Mouse (Mus musculus) gastrocnemius, postnatal 25 days (tissue): ENCODE results near the gene Selenon. TPM values are rescaled to one million over a fixed set of nuclear protein-coding genes. Genes with fewer than 3 reads are reported as not detected.

Experiments used
- DNase-seq: peaks from one replicate; pipeline ENCODE4 v3.0.0; 2022
- long read RNA-seq, 2 experiments: library from polyadenylated mRNA; stranded (forward); transcript quantifications; one replicate each; pipeline ENCODE4 v2.0.0; 2021
- total RNA-seq, 2 experiments: library from RNA; stranded (reverse); gene quantifications; 1 replicate in 1 of 2; 2 replicates in 1 of 2; pipeline ENCODE4 v1.2.3; 2021

Gene Selenon
- total RNA-seq = 1 to 10 TPM; 6.5 to 7.2 TPM
- long read RNA-seq, experiment 1, partial matches to known transcripts = 0 of 5 reads
- long read RNA-seq, experiment 1, other reads (novel, unspliced or antisense) = 4 of 5 reads
- long read RNA-seq, experiment 2, partial matches to known transcripts = 1 of 11 reads
- long read RNA-seq, experiment 2, other reads (novel, unspliced or antisense) = 6 of 11 reads

- DNase-seq = peak; percentile 79
Measured at GRCm38 (mm10) chr4:134551494-134552316, at the start of gene Selenon. Selenon (minus strand) TSS chr4:134552166.

- DNase-seq = no peak
Measured at GRCm38 (mm10) chr4:134601404-134601803, 49.4 kb upstream of the Selenon start.

GRCm38 (mm10) chr4:134600777-134601176, 48.8 kb upstream of the Selenon start:
- no peak for DNase-seq

- no peak for DNase-seq
Measured at GRCm38 (mm10) chr4:134600060-134600459, 48.1 kb upstream of the Selenon start.

- peak; percentile 77 for DNase-seq
Measured at GRCm38 (mm10) chr4:134596816-134597692, 45.1 kb upstream of the Selenon start.

- DNase-seq = no peak
Measured at GRCm38 (mm10) chr4:134594731-134595439, 42.9 kb upstream of the Selenon start.

- no peak for DNase-seq
Measured at GRCm38 (mm10) chr4:134592442-134592841, 40.5 kb upstream of the Selenon start.

- peak; percentile 86 for DNase-seq
Measured at GRCm38 (mm10) chr4:134591506-134592061, 39.6 kb upstream of the Selenon start.

- DNase-seq = peak; percentile 57
Measured at GRCm38 (mm10) chr4:134590227-134590926, 38.4 kb upstream of the Selenon start.

GRCm38 (mm10) chr4:134589786-134590185, 37.8 kb upstream of the Selenon start:
- DNase-seq = no peak

GRCm38 (mm10) chr4:134588951-134589350, 37.0 kb upstream of the Selenon start:
- no peak for DNase-seq

- no peak for DNase-seq
Measured at GRCm38 (mm10) chr4:134588287-134588686, 36.3 kb upstream of the Selenon start.

- no peak for DNase-seq
Measured at GRCm38 (mm10) chr4:134587636-134588197, 35.8 kb upstream of the Selenon start.

GRCm38 (mm10) chr4:134586631-134587030, 34.7 kb upstream of the Selenon start:
- no peak for DNase-seq

GRCm38 (mm10) chr4:134586126-134586525, 34.2 kb upstream of the Selenon start:
- DNase-seq = no peak

GRCm38 (mm10) chr4:134583513-134583912, 31.5 kb upstream of the Selenon start:
- no peak for DNase-seq

- DNase-seq = no peak
Measured at GRCm38 (mm10) chr4:134581365-134581764, 29.4 kb upstream of the Selenon start.

- DNase-seq = no peak
Measured at GRCm38 (mm10) chr4:134580351-134581148, 28.6 kb upstream of the Selenon start.

- no peak for DNase-seq
Measured at GRCm38 (mm10) chr4:134579620-134580019, 27.7 kb upstream of the Selenon start.

- DNase-seq = no peak
Measured at GRCm38 (mm10) chr4:134579212-134579611, 27.2 kb upstream of the Selenon start.
